Mouse (Mus musculus): ENCODE measurements at regions not wholly inside any gene's neighbourhood (a gene's known extent, or its start where the extent isn't known, plus 50 kb on each side); places are given as distances from the start of the nearest gene placed in this dataset.
A peak's percentile ranks its signal among the peaks of the same experiment; 100 is the strongest.

DNA sequence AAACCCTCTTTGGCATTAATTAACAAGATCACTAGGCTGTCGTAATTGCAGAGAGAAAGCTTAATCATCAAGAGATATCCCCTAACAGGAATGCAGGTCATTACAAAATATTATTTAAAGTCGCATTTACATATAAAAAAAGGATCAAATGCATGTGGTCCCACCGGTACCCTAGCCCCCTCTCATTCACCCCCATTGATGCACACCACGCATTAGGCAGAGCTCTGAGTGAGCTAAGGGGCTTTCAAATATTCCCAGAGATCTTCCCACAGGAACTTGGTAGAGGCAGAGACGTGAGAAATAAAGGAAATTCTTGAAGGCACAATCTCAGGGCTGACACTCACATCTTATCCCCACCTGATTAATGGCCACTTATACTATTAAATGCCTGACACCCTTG is 343.8 kb upstream of the Dynlrb2 start:
- no peak overlapping the region for H3K9ac ChIP-seq (replicated peaks)
- 63% methylated on average over 5 of the region's 5 CpGs for WGBS
- no peak overlapping the region for H3K4me2 ChIP-seq
- no peaks in the 10 kb centered on the region for H3K9me3 ChIP-seq (replicated peaks)
- no peak overlapping the region for H3K4me3 ChIP-seq (replicated peaks)
- no peaks in the 10 kb centered on the region for H3K27me3 ChIP-seq (replicated peaks)
- H3K4me1 ChIP-seq: peaks cover 10% of the 10 kb centered on the region
- no peaks in the 10 kb centered on the region for H3K36me3 ChIP-seq
- no peak overlapping the region for H3K27ac ChIP-seq (replicated peaks)
- ATAC-seq (ENCODE audit: low FRiP score): no peak

DNA sequence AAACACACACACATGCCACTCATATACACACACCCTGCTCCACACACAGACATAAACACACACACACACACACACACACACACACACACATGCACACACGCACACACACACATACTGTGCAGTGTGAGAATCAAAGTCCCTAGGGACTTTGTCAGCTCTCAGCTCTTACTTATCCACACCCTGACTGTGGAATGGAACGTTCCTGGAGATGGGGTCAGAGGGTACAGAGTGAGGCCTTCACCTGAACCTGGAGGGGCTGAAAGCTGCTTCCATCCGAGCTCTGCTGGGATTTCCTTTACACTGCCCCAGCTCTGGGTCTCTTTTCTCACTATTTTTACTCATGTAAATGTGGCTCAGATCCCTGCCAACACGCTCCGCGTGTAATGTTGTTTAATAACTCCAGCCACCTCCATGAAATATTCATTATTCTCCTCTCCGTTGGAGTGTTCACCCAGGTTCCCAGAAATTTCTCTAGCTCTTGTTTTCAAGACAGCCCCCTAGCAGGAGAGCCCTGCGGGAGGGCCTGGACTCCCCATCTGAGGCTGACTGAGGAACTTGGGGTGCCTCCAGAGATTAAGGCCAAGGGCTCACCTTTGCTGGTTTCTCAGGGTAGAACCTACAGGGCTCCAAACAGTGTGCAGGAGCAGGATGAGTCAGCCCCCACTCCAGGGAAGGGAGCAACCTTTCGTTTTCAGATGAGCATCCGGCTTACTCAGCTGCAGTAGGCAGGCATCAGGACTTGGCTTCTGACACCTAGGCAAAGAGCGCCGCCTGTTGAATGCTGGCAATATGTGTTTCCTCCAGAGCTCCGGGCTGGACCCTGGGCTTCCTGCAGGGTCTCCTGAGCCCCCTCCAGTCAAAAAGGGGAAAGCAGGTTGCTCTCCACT is 360.8 kb upstream of the Dynlrb2 start:
- H3K4me3 ChIP-seq (replicated peaks): no peak overlapping the region
- no peaks in the 10 kb centered on the region for H3K36me3 ChIP-seq
- no peaks in the 10 kb centered on the region for H3K27me3 ChIP-seq (replicated peaks)
- no peaks in the 10 kb centered on the region for H3K9me3 ChIP-seq (replicated peaks)
- no peak overlapping the region for H3K27ac ChIP-seq (replicated peaks)
- no peak for ATAC-seq (ENCODE audit: low FRiP score)
- H3K9ac ChIP-seq (replicated peaks): no peak overlapping the region
- peaks cover 8% of the 10 kb centered on the region for H3K4me1 ChIP-seq
- 39% methylated on average over 13 of the region's 13 CpGs for WGBS
- H3K4me2 ChIP-seq: no peak overlapping the region

DNA sequence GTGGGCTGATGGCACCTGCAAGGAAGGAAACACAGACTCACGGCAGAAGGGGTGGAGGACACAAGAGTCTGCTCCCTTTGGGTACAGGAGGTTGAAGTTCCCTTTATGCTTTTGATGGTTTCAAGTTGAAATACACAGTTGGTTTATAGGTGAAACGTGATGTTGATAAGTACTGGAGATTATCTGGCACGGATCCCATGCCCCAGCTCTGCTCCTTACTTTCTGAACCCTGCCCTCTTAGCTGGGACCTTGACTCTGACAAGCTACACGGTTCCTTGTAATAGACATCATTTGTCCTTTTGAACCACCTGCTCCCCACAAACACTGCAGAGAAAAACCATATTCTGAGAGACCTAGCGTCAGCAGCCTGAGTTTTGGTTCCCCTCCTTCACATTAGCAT is 363.4 kb upstream of the Dynlrb2 start:
- peaks cover 8% of the 10 kb centered on the region for H3K4me1 ChIP-seq
- H3K4me2 ChIP-seq: no peak overlapping the region
- H3K9me3 ChIP-seq (replicated peaks): no peaks in the 10 kb centered on the region
- H3K27ac ChIP-seq (replicated peaks): no peak overlapping the region
- H3K27me3 ChIP-seq (replicated peaks): no peaks in the 10 kb centered on the region
- H3K36me3 ChIP-seq: no peaks in the 10 kb centered on the region
- 92% methylated on average over 5 of the region's 5 CpGs for WGBS
- H3K9ac ChIP-seq (replicated peaks): no peak overlapping the region
- no peak for ATAC-seq (ENCODE audit: low FRiP score)
- H3K4me3 ChIP-seq (replicated peaks): no peak overlapping the region

DNA sequence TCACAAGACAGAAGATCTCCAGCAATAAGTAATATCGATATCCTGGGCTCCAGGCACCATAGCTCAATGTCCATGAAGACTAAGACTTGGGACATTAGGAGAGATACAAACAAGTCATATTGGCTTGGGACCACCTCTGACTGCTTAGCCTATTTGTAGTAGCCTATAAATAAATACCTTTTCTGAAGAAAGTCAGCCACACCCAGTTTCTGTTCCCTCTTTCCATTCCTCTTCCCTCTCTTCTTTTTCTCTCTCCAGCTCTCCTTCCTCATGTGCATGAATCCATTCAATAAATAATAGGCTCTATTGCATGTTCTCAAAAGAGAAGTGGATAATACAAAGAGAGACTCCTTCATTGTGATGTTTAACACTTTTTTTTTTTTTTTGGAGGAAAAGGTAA is 364.8 kb upstream of the Dynlrb2 start:
- WGBS: 100% methylated on average over 1 of the region's 1 CpGs
- no peak for ATAC-seq (ENCODE audit: low FRiP score)
- Histone ChIP-seq H3K27ac (replicated peaks) (no peak overlapping the region), H3K4me2 (no peak overlapping the region), H3K9ac (replicated peaks) (no peak overlapping the region), H3K36me3 (no peaks in the 10 kb centered on the region), H3K9me3 (replicated peaks) (no peaks in the 10 kb centered on the region), H3K27me3 (replicated peaks) (no peaks in the 10 kb centered on the region), H3K4me3 (replicated peaks) (no peak overlapping the region), H3K4me1 (peaks cover 8% of the 10 kb centered on the region)

DNA sequence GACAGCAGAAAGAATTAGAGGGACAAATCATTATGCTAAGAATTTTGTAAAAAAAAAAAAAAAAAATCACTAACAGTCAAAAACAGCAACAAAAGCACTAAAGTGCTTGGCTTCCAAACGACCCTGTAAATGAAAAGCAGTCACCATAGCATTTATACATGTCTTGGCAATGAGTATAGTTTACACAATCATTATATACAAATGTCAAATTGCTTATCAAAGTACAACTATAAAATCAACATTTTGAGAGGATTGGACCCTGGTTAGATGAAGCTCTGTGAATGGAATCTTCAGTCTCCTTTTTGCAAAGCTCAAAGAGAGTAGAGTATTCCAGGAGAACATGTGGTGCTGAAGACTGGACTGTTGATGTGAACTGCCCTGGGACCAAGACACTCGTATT is 367.0 kb upstream of the Dynlrb2 start:
- H3K27me3 ChIP-seq (replicated peaks): no peaks in the 10 kb centered on the region
- H3K27ac ChIP-seq (replicated peaks): no peak overlapping the region
- no peak overlapping the region for H3K9ac ChIP-seq (replicated peaks)
- no peaks in the 10 kb centered on the region for H3K4me1 ChIP-seq
- no peak for ATAC-seq (ENCODE audit: low FRiP score)
- 73% methylated on average over 2 of the region's 2 CpGs for WGBS
- no peak overlapping the region for H3K4me2 ChIP-seq
- H3K9me3 ChIP-seq (replicated peaks): no peaks in the 10 kb centered on the region
- no peak overlapping the region for H3K4me3 ChIP-seq (replicated peaks)
- H3K36me3 ChIP-seq: no peaks in the 10 kb centered on the region

DNA sequence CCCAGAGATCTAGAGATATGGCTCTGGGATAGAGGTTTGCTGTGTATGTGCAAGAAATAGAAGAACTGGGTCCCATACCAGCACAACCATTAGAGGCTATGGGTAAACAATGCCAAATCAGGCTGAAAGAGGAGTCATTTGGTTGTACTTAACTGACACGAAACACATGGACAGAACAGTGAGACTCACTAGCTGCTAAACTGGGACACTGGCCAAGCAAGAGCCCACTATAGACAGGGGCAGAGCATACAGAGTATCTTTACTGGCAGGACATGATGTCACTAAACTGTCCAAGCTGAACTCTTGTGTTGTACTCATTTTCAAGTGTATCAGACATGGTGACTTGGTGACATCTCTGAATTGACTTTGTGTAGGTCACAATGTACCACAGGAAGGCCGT is 371.3 kb upstream of the Dynlrb2 start:
- Histone ChIP-seq H3K9ac (replicated peaks) (no peak overlapping the region), H3K27ac (replicated peaks) (no peak overlapping the region), H3K36me3 (no peaks in the 10 kb centered on the region), H3K4me3 (replicated peaks) (no peak overlapping the region), H3K9me3 (replicated peaks) (no peaks in the 10 kb centered on the region), H3K4me2 (no peak overlapping the region), H3K4me1 (no peaks in the 10 kb centered on the region), H3K27me3 (replicated peaks) (0 out of 2 replicates have a peak, but pooled peaks cover 3% of the 10 kb centered on the region)
- WGBS: 74% methylated on average over 2 of the region's 2 CpGs
- no peak for ATAC-seq (ENCODE audit: low FRiP score)

DNA sequence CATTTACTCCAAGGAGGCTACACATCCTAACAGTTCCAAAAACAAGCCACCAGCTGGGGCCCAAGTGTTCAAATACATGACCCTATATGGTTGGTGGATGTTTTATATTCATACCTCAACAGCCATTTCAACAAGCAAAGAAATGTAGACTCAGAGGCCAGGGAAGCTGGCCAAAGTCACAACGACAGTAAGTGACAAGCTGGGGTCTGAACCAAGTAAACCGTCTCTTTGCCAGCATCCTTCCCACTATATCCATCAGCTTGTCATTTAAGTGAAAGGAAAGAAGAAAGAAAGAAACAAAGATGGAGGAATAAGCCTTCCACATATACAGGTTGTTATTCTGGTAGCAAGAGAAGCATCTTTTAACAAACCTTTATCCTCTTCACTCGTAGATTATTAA is 371.7 kb upstream of the Dynlrb2 start:
- H3K27ac ChIP-seq (replicated peaks): no peak overlapping the region
- no peaks in the 10 kb centered on the region for H3K4me1 ChIP-seq
- no peak overlapping the region for H3K4me2 ChIP-seq
- H3K9ac ChIP-seq (replicated peaks): no peak overlapping the region
- WGBS: 86% methylated on average over 3 of the region's 3 CpGs
- H3K9me3 ChIP-seq (replicated peaks): no peaks in the 10 kb centered on the region
- 0 out of 2 replicates have a peak, but pooled peaks cover 3% of the 10 kb centered on the region for H3K27me3 ChIP-seq (replicated peaks)
- no peaks in the 10 kb centered on the region for H3K36me3 ChIP-seq
- H3K4me3 ChIP-seq (replicated peaks): no peak overlapping the region
- no peak for ATAC-seq (ENCODE audit: low FRiP score)

DNA sequence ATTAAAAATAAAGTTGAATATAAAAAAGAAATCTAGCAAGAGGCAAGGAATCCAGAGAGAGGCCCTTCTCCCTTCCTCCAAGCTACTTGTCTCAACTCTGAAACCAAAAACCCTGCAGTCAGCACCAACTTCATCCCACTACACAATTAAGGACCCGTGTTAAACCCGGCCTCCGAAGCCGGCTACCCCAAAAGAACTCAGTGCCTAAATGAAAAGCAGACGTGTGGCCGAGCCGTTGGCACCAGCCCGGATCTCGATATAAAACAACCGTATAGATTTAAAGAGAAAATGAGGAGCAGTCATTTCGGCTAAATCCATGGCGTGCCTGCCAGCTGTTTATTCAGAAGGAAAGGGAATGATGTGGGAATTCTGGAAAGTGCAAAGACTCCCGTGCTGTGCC is 384.7 kb upstream of the Dynlrb2 start:
- H3K4me2 ChIP-seq: no peak overlapping the region
- no peaks in the 10 kb centered on the region for H3K9me3 ChIP-seq (replicated peaks)
- no peaks in the 10 kb centered on the region for H3K36me3 ChIP-seq
- ATAC-seq (ENCODE audit: low FRiP score): no peak
- H3K27me3 ChIP-seq (replicated peaks): peaks cover 8% of the 10 kb centered on the region; the same call in 1 of the 2 replicates
- H3K4me3 ChIP-seq (replicated peaks): no peak overlapping the region
- peaks cover 21% of the 10 kb centered on the region for H3K4me1 ChIP-seq
- H3K9ac ChIP-seq (replicated peaks): no peak overlapping the region
- WGBS: 89% methylated on average over 13 of the region's 13 CpGs
- H3K27ac ChIP-seq (replicated peaks): no peak overlapping the region

DNA sequence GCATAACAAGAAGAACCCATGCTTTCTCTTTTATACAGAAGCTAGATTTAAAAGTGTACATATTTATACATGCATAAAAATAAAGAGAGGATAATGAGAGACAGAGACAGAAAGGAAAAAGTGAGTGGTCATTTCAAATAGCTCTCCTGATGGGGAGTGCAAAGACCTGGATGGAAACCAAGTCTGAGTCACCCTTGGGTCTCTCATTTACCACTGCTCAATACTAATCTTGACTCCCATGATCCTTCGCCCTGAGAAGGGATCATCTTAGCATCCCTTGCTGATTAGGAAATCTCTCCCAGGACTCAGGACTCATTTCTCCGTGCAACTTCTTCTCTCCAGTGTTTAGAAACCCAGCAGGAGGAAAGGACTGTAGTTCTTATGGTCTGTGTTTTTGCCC is 386.9 kb upstream of the Dynlrb2 start:
- WGBS: 88% methylated on average over 2 of the region's 2 CpGs
- ATAC-seq (ENCODE audit: low FRiP score): no peak
- no peaks in the 10 kb centered on the region for H3K36me3 ChIP-seq
- no peak overlapping the region for H3K4me3 ChIP-seq (replicated peaks)
- H3K9ac ChIP-seq (replicated peaks): no peak overlapping the region
- H3K9me3 ChIP-seq (replicated peaks): no peaks in the 10 kb centered on the region
- peaks cover 8% of the 10 kb centered on the region; the same call in 1 of the 2 replicates for H3K27me3 ChIP-seq (replicated peaks)
- H3K27ac ChIP-seq (replicated peaks): no peak overlapping the region
- peaks cover 12% of the 10 kb centered on the region for H3K4me1 ChIP-seq
- H3K4me2 ChIP-seq: no peak overlapping the region

DNA sequence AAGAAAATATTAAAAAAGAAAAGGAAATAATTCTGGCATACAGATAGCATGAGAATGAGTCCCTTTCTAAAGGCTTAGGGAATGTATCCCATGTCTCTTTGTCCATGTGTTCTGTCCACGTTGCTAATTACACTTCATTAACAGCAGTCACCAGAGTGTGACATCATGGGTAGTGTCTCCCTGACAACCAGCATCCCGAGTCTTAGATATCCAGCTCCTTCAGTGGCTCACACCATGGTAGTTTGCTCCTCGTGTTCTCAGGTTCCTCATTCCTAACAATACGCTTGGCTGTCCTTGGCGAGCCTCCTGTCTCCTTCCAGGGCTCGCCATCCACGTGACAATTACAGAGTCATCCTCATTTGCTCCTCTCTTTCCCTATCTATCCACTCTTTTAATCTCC is 388.1 kb upstream of the Dynlrb2 start:
- H3K27me3 ChIP-seq (replicated peaks): peaks cover 5% of the 10 kb centered on the region; the same call in 1 of the 2 replicates
- H3K9ac ChIP-seq (replicated peaks): no peak overlapping the region
- H3K4me1 ChIP-seq: peaks cover 12% of the 10 kb centered on the region
- 38% methylated on average over 7 of the region's 7 CpGs for WGBS
- no peaks in the 10 kb centered on the region for H3K36me3 ChIP-seq
- H3K4me2 ChIP-seq: peak overlapping the region; percentile 43
- peak; percentile 83 for ATAC-seq (ENCODE audit: low FRiP score)
- no peaks in the 10 kb centered on the region for H3K9me3 ChIP-seq (replicated peaks)
- no peak overlapping the region for H3K27ac ChIP-seq (replicated peaks)
- no peak overlapping the region for H3K4me3 ChIP-seq (replicated peaks)

DNA sequence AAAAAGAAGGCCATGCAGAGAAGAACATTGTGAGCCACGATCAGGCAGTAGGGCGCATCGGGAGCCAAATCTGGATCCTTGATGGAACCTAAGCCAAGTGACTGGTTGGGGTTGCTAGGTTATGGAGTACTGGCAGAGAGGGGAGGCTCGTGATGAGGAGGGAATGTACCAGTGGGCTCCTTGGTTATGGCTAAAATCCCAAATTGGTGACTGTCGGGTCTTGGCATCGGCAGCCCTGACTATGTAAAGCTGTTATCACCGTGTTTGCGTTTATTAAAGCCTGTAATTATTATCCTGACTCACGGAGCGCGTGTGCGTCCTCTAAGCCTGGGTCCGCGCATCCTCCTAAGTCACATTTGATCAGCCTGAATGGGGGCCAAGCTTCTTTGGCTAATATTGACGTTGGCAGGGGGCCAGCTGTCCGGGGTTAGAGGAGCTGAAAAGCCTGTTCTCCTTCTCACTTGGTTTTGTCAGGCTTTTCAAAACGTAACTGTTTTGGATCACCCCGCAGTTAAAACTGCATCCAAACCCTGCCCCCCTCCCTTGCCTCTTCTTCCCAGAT is 388.9 kb upstream of the Dynlrb2 start:
- Histone ChIP-seq H3K4me3 (replicated peaks) (no peak overlapping the region; the same call in 1 of the 2 replicates), H3K9me3 (replicated peaks) (no peaks in the 10 kb centered on the region), H3K27me3 (replicated peaks) (peaks cover 5% of the 10 kb centered on the region; the same call in 1 of the 2 replicates), H3K4me1 (peaks cover 14% of the 10 kb centered on the region), H3K4me2 (peak overlapping the region; percentile 43), H3K27ac (replicated peaks) (peak overlapping the region; percentile 33), H3K36me3 (no peaks in the 10 kb centered on the region), H3K9ac (replicated peaks) (no peak overlapping the region)
- peak; percentile 82 for ATAC-seq (ENCODE audit: low FRiP score)
- 22% methylated on average over 18 of the region's 18 CpGs for WGBS

DNA sequence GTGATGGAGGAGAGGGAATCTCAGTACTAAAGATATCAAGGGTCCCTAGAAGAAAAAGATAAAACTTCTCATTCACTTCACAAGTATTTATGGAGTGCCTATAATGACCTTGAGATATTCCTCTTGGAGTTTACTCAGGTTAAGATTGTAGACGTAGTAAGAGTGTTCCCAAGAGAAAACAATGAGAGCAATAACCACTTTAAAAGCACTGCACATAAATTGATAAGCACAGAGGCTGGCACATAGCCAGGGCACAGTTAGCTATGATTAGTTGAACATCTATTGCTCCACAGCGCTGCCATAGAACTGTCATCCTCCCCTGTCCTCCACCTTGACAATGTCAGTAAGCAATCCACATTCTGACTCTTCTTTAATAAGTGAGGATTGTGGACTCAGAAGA is 389.8 kb upstream of the Dynlrb2 start:
- no peak overlapping the region for H3K27ac ChIP-seq (replicated peaks)
- H3K4me1 ChIP-seq: peaks cover 14% of the 10 kb centered on the region
- no peak overlapping the region for H3K9ac ChIP-seq (replicated peaks)
- no peaks in the 10 kb centered on the region for H3K36me3 ChIP-seq
- no peak for ATAC-seq (ENCODE audit: low FRiP score)
- peaks cover 5% of the 10 kb centered on the region; the same call in 1 of the 2 replicates for H3K27me3 ChIP-seq (replicated peaks)
- H3K4me2 ChIP-seq: no peak overlapping the region
- WGBS: 37% methylated on average over 2 of the region's 2 CpGs
- no peaks in the 10 kb centered on the region for H3K9me3 ChIP-seq (replicated peaks)
- H3K4me3 ChIP-seq (replicated peaks): no peak overlapping the region

All from neural tube, embryonic 15.5 days (tissue).